Mouse (Mus musculus): Measurements from ENCODE around the gene Angptl6. TPM values are rescaled to one million over a fixed set of nuclear protein-coding genes. Genes with fewer than 3 reads are reported as not detected.

Gene Angptl6
- polyA plus RNA-seq, 1 experiment from 2014 or later = 3.4 TPM

DNA sequence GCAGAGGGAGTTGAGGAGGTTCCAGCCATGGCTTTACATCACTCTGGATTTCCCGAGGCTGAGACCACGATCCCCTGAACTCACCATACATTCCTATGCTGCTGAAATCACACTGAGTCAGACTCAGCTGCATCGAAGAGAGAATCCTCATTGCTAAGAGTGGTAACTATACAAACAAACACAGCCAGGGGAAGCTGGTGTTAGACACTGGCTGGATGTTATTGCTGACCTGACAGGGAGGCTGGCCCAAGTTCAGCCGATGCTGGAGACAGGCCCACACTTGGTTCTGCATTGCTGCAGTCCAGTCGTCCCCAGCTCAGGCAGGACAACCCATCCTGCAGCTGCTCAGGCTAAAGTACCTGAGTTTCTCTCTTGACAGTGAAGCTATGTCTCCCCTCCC lies 53.7 kb downstream of the Angptl6 start:
- H3K36me3 ChIP-seq = no peaks in the 10 kb centered on the region
- WGBS = 36% methylated on average over 5 of the region's 5 CpGs
- no peak for ATAC-seq (ENCODE audit: borderline replicate concordance, extremely low read depth, low FRiP score, low TSS enrichment)

More for the DNA sequence above, 53.7 kb downstream of the Angptl6 start:
- no peak overlapping the region for H3K4me3 ChIP-seq
- no peaks in the 10 kb centered on the region for H3K9me3 ChIP-seq
- no peak overlapping the region for H3K27ac ChIP-seq
- no peaks in the 10 kb centered on the region for H3K27me3 ChIP-seq
- no peak overlapping the region for H3K4me2 ChIP-seq
- no peak overlapping the region for H3K9ac ChIP-seq
- H3K4me1 ChIP-seq = no peaks in the 10 kb centered on the region

Small RNA genes lying within 50 kb of the gene (microRNA-seq; reads per million reads assigned to microRNA genes)
- 0.56 reads per million for gene Mir7081

Other genes with a start within 250 kb of the Angptl6 start
- 369 and 383 TPM in 2 replicates for gene Ubl5, start 236.8 kb downstream of the Angptl6 start, polyA plus RNA-seq (2015; fragmentation: Nextera tagmentation; extraction: Ambion mirVana)
- 18.5 and 20.8 TPM in 2 replicates for gene Fbxl12, start 235.0 kb downstream of the Angptl6 start, polyA plus RNA-seq (2015; fragmentation: Nextera tagmentation; extraction: Ambion mirVana)
- gene Pin1, start 227.6 kb downstream of the Angptl6 start, polyA plus RNA-seq (2015; fragmentation: Nextera tagmentation; extraction: Ambion mirVana) = 51.8 and 54.8 TPM in 2 replicates
- 2.7 and 2.8 TPM in 2 replicates for gene Olfm2, start 133.4 kb downstream of the Angptl6 start, polyA plus RNA-seq (2015; fragmentation: Nextera tagmentation; extraction: Ambion mirVana)
- gene Col5a3, start 64.7 kb downstream of the Angptl6 start, polyA plus RNA-seq (2015; fragmentation: Nextera tagmentation; extraction: Ambion mirVana) = 0.99 and 1.4 TPM in 2 replicates
- not detected in 2 replicates for gene Rdh8, start 61.2 kb downstream of the Angptl6 start, polyA plus RNA-seq (2015; fragmentation: Nextera tagmentation; extraction: Ambion mirVana)
- 15.7 and 18.6 TPM in 2 replicates for gene A230050P20Rik, start 11.1 kb downstream of the Angptl6 start, polyA plus RNA-seq (2015; fragmentation: Nextera tagmentation; extraction: Ambion mirVana)
- gene Ppan, start 8.4 kb upstream of the Angptl6 start, polyA plus RNA-seq (2015; fragmentation: Nextera tagmentation; extraction: Ambion mirVana) = 67.3 and 71.3 TPM in 2 replicates
- gene Eif3g, start 18.9 kb upstream of the Angptl6 start, polyA plus RNA-seq (2015; fragmentation: Nextera tagmentation; extraction: Ambion mirVana) = 281 and 294 TPM in 2 replicates
- gene Dnmt1, start 80.2 kb upstream of the Angptl6 start, polyA plus RNA-seq (2015; fragmentation: Nextera tagmentation; extraction: Ambion mirVana) = 101 and 104 TPM in 2 replicates
- 63.4 and 65.2 TPM in 2 replicates for gene S1pr2, start 97.1 kb upstream of the Angptl6 start, polyA plus RNA-seq (2015; fragmentation: Nextera tagmentation; extraction: Ambion mirVana)
- 157 and 160 TPM in 2 replicates for gene Mrpl4, start 123.0 kb upstream of the Angptl6 start, polyA plus RNA-seq (2015; fragmentation: Nextera tagmentation; extraction: Ambion mirVana)
- gene Icam1, start 136.3 kb upstream of the Angptl6 start, polyA plus RNA-seq (2015; fragmentation: Nextera tagmentation; extraction: Ambion mirVana) = 55.1 and 57.5 TPM in 2 replicates
- 2.4 and 2.9 TPM in 2 replicates for gene Icam4, start 149.6 kb upstream of the Angptl6 start, polyA plus RNA-seq (2015; fragmentation: Nextera tagmentation; extraction: Ambion mirVana)
- gene Icam5, start 152.3 kb upstream of the Angptl6 start, polyA plus RNA-seq (2015; fragmentation: Nextera tagmentation; extraction: Ambion mirVana) = 0.17 and 0.23 TPM in 2 replicates
- gene Zglp1, start 187.4 kb upstream of the Angptl6 start, polyA plus RNA-seq (2015; fragmentation: Nextera tagmentation; extraction: Ambion mirVana) = 0.76 and 2.1 TPM in 2 replicates
- gene Gm49373, start 193.4 kb upstream of the Angptl6 start, polyA plus RNA-seq (2015; fragmentation: Nextera tagmentation; extraction: Ambion mirVana) = 0.29 and 0.47 TPM in 2 replicates
- 55.3 and 56.9 TPM in 2 replicates for gene Fdx1l, start 193.9 kb upstream of the Angptl6 start, polyA plus RNA-seq (2015; fragmentation: Nextera tagmentation; extraction: Ambion mirVana)
- gene Gm38431, start 212.3 kb upstream of the Angptl6 start, polyA plus RNA-seq (2015; fragmentation: Nextera tagmentation; extraction: Ambion mirVana) = 2.4 and 2.5 TPM in 2 replicates
- 62.0 and 65.4 TPM in 2 replicates for gene Raver1, start 212.3 kb upstream of the Angptl6 start, polyA plus RNA-seq (2015; fragmentation: Nextera tagmentation; extraction: Ambion mirVana)